Mouse (Mus musculus): Measurements from ENCODE around the gene Mrpl2. TPM values are rescaled to one million over a fixed set of nuclear protein-coding genes. Genes with fewer than 3 reads are reported as not detected.

Gene Mrpl2
- 95.0 and 106 TPM in 2 replicates for polyA plus RNA-seq (2016; fragmentation: Nextera tagmentation; extraction: Ambion mirVana)

DNA sequence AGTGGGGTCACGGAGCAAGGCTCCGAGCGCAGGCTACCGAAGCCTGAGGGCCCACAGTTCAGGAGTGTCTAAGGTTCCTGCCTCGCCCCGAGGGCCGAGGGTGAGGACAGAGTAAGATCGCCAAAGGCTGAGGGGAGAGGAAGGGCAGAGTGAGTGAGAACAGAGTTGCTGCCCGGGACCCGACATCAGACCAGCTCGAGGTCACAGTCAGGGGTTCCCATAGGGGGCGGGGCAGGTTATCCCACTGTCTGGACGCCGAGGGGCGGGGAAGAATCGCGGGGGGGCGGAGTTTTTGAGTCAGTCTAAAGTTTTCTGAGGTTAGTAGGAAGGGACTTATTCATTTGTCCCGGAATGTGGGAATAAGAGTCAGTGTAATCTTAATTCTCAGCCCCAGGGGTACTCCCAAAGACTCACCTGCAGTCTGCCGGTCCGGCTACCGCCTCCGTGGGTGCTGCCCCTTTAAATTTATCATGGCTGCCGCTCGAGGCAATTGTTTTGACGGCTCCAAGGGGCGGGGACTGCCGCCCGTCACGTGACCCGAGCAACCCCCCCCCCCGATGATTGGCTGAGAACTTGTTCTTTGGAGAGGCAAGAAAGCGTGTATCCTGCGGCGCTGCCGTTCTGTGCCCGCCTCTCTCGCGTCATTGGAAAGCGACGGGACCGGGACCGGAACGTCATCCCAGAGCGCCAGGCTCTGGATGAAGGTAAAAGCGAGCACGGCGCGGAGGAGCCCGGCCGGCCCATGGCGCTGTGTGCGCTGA, at the start of gene Mrpl2, which contains the start of gene Klc4:
Gene Mrpl2 (plus strand): TSS at position 669 of the 761 bp plus-strand sequence.
Gene Klc4 (minus strand): TSS at position 462 of the 761 bp plus-strand sequence.
- Histone ChIP-seq H3K9me3 (replicated peaks) (no peaks in the 10 kb centered on the region), H3K27me3 (replicated peaks) (no peaks in the 10 kb centered on the region), H3K27ac (peak within 1 kb of the TSS; percentile 81), H3K4me2 (peak within 1 kb of the TSS; percentile 97), H3K4me1 (peaks cover 38% of the 10 kb centered on the region), H3K9ac (peak within 1 kb of the TSS; percentile 79), H3K4me3 (peak within 1 kb of the TSS; percentile 80), H3K36me3 (peaks cover 22% of the 10 kb centered on the region)
- peak; percentile 75 for ATAC-seq
- under 1% methylated on average over 53 of the region's 53 CpGs for WGBS (ENCODE audit: insufficient replicate concordance)

DNA sequence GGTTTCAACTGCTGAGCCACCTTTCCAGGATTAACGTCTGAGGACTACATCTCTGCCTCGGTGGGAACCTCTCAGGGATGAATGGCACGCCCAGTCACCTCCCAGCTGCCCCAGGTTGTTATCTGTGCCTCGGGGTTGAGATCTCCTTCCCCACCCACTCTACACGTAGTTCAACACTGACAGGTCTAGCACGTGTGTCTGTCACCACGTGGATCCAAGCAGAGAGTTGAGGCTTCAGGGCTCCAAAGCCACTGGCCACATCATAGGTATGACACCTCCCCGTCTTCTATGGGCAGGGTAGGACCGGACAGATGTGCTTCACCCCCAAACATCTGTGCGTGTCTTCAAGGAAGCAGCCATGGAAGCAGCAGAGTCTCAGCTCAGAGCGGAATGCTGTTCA, 48.1 kb upstream of the Mrpl2 start:
- peaks cover 36% of the 10 kb centered on the region for H3K4me1 ChIP-seq
- H3K27me3 ChIP-seq (replicated peaks), result no peaks in the 10 kb centered on the region
- no peak overlapping the region for H3K4me2 ChIP-seq
- WGBS (ENCODE audit: insufficient replicate concordance), result 50% methylated on average over 11 of the region's 11 CpGs
- no peak overlapping the region for H3K9ac ChIP-seq
- no peaks in the 10 kb centered on the region; the same call in 1 of the 2 replicates for H3K36me3 ChIP-seq
- no peaks in the 10 kb centered on the region for H3K9me3 ChIP-seq (replicated peaks)
- ATAC-seq, result no peak
- no peak overlapping the region for H3K27ac ChIP-seq
- no peak overlapping the region for H3K4me3 ChIP-seq

DNA sequence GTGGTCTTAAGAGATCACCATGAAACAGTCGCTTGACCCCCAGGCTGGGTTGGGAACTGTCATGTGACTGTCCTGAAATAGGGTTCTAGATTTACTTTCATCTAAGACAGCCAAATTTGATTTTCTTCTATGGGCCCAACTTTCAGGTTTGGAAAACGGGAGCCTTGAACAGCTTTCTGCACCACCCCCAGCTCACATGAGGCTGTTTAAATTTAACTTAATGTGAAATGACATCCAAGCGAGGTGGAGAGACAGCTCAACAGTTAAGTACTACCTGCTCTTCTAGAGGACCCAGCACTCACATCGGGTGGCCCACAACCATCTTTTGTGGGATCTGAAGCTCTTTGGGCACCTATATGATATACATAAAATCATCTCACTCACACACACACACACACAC, 47.1 kb upstream of the Mrpl2 start:
- no peak overlapping the region for H3K4me3 ChIP-seq
- H3K9ac ChIP-seq, result no peak overlapping the region
- H3K27ac ChIP-seq, result no peak overlapping the region
- no peaks in the 10 kb centered on the region for H3K9me3 ChIP-seq (replicated peaks)
- no peak overlapping the region for H3K4me2 ChIP-seq
- no peaks in the 10 kb centered on the region; the same call in 1 of the 2 replicates for H3K36me3 ChIP-seq
- H3K27me3 ChIP-seq (replicated peaks), result no peaks in the 10 kb centered on the region
- peaks cover 36% of the 10 kb centered on the region for H3K4me1 ChIP-seq
- ATAC-seq, result no peak
- WGBS (ENCODE audit: insufficient replicate concordance), result 71% methylated on average over 4 of the region's 4 CpGs

DNA sequence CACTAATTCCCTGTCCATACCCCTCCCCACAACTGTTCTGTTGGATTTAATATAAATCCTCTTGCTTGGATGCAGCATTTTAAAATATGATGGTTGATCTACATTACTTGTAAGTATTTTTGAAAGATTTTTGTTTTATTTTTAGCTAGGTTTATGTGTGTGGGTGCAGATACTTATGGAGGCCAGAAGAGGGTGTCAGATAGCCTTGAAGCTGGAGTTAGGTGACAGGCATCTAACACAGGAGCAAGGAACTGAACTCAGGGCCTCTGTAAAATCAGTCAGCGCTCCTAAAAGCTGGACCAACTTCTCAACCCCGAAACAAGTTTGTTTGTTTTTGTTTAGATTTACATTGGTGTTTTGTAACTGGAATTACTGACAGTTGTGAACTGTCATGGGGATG, 45.5 kb upstream of the Mrpl2 start:
- Histone ChIP-seq H3K4me3 (no peak overlapping the region), H3K4me1 (peaks cover 33% of the 10 kb centered on the region), H3K9ac (no peak overlapping the region), H3K4me2 (no peak overlapping the region), H3K9me3 (replicated peaks) (no peaks in the 10 kb centered on the region), H3K27ac (no peak overlapping the region), H3K36me3 (no peaks in the 10 kb centered on the region; the same call in 1 of the 2 replicates), H3K27me3 (replicated peaks) (no peaks in the 10 kb centered on the region)
- WGBS (ENCODE audit: insufficient replicate concordance), result 67% methylated on average over 2 of the region's 2 CpGs
- ATAC-seq, result no peak

DNA sequence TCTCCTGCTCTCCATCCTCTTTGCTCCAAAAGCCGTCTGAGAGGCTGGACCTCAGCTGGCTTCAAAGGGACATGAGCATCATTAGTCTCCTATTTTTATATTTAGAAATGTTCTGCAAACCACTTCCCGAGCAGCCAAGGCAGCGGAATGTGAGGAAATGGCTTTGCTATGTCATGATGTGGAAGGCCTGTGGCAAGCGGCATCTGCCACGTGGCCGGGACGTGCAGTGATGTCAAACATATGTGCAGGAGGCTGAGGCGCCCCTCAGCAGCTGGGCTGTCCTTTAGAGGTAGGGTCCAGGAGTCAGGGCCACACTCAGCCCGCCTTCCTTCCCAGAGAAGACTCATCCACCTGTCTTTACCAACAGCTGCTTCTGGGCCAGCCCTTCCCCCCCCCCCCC, 43.8 kb upstream of the Mrpl2 start:
- Histone ChIP-seq H3K4me2 (no peak overlapping the region), H3K9me3 (replicated peaks) (no peaks in the 10 kb centered on the region), H3K4me3 (no peak overlapping the region), H3K36me3 (no peaks in the 10 kb centered on the region), H3K27ac (no peak overlapping the region), H3K4me1 (peaks cover 33% of the 10 kb centered on the region), H3K9ac (no peak overlapping the region), H3K27me3 (replicated peaks) (no peaks in the 10 kb centered on the region)
- 58% methylated on average over 9 of the region's 9 CpGs for WGBS (ENCODE audit: insufficient replicate concordance)
- no peak for ATAC-seq

DNA sequence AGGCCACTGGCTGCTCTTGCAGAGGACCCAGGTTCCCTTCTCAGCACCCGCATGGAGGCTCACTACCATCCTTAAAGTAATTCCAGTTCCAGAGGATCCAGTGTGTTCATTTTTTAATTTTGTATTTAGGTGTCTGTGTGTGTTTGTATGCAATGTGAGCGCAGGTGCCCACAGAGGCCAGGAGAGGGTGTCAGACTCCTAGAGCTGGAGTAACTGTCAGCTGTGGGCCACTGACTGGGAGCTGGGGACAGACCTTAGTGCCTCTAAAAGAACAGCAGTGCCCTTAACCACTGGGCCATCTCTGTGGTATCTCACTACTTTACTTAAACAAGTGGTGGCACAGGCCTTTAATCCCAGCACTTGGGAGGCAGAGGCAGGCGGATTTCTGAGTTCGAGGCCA, 42.8 kb upstream of the Mrpl2 start:
- no peaks in the 10 kb centered on the region for H3K36me3 ChIP-seq
- no peak overlapping the region for H3K27ac ChIP-seq
- WGBS (ENCODE audit: insufficient replicate concordance), result 82% methylated on average over 4 of the region's 4 CpGs
- ATAC-seq, result no peak
- no peak overlapping the region for H3K4me3 ChIP-seq
- no peaks in the 10 kb centered on the region for H3K9me3 ChIP-seq (replicated peaks)
- no peaks in the 10 kb centered on the region for H3K27me3 ChIP-seq (replicated peaks)
- H3K9ac ChIP-seq, result no peak overlapping the region
- no peak overlapping the region for H3K4me2 ChIP-seq
- peaks cover 23% of the 10 kb centered on the region for H3K4me1 ChIP-seq

DNA sequence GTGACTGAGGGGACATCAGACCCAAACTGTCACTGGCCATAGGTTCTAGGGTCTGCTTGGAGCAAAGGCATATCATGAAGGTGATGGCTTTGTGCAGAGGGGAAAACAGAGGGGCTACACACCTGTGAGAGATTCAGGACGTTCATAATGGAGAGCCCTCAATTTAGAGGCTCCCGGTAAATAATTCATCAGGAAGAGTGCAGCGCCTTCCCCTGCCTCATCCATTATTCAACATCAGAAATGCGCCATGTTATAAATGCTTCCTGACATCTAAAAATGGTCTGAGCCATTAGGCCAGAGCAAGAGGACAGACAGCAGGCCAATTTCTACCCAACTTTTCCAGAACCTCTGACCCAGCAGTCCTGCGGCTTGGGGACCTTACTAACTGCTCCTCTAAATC, 40.9 kb upstream of the Mrpl2 start:
- Histone ChIP-seq H3K27me3 (replicated peaks) (no peaks in the 10 kb centered on the region), H3K9ac (no peak overlapping the region)
- 69% methylated on average over 5 of the region's 5 CpGs for WGBS (ENCODE audit: insufficient replicate concordance)

DNA sequence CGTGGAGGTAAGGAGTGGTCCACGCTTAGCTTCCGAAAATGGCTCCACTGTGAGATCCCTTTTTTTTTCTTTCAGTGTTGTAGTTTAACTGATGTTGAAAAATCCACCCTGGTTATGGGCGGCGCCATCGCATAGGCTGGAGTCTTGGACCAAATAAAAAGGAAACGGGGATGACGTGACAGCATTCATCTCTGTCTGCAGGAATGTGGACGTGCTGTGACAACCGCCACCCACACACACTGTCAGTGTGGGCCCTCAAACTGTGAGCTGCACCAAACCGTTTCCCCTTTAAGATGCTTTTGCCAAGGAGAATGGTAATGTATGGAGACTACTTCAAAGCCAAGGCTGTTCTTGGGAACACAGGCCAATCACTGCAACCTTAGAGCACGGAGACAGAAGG, 40.0 kb upstream of the Mrpl2 start:
- WGBS (ENCODE audit: insufficient replicate concordance), result 78% methylated on average over 12 of the region's 12 CpGs
- no peak for ATAC-seq
- H3K9me3 ChIP-seq (replicated peaks), result no peaks in the 10 kb centered on the region
- H3K27me3 ChIP-seq (replicated peaks), result no peaks in the 10 kb centered on the region
- no peak overlapping the region for H3K27ac ChIP-seq
- no peak overlapping the region for H3K9ac ChIP-seq
- no peaks in the 10 kb centered on the region for H3K36me3 ChIP-seq
- no peak overlapping the region for H3K4me2 ChIP-seq
- no peak overlapping the region for H3K4me3 ChIP-seq
- H3K4me1 ChIP-seq, result peaks cover 27% of the 10 kb centered on the region

More for the DNA sequence above, 40.9 kb upstream of the Mrpl2 start:
- Histone ChIP-seq H3K36me3 (no peaks in the 10 kb centered on the region), H3K27ac (no peak overlapping the region), H3K4me3 (no peak overlapping the region), H3K9me3 (replicated peaks) (no peaks in the 10 kb centered on the region), H3K4me1 (peaks cover 27% of the 10 kb centered on the region), H3K4me2 (no peak overlapping the region)
- ATAC-seq, result no peak

DNA sequence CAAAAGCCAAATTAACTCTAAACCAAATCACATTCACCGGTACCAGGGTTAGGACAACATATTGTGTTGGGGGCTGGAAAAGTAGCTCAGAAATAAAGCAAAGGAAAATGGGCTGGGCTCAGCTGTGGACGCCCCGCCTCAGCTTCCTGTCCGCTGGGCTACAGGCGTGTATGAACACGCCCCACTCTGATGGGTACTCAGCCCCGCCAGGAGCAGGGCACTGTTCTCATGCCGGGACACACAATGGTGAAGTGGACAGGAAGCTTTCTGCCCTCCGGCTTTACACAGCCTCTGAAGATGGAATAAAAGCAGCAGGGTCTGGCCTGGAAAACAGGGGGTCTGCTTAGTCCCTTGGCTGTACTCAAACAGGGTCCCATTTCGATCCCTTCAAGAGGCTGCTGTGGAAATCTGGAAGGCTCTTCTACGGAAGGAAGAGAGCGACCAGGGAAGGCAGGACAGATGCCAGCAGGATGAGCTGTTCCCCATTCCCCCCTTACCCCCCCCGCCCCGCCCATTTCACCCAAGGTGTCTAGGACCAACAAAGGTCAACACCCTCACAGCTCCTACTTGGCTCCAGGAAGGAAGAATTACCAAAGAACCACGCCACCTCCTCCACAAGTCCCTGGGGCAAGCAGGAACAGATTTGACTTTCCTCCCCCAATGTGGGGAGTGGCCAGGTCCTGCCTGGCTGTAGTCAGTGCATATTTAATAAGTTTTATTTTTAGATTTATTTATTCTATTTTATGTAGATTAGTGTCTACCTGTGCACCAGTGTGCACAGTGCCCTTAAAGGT, 36.1 kb upstream of the Mrpl2 start:
- 29% methylated on average over 15 of the region's 15 CpGs for WGBS (ENCODE audit: insufficient replicate concordance)
- no peak overlapping the region for H3K9ac ChIP-seq
- H3K4me1 ChIP-seq, result peaks cover 23% of the 10 kb centered on the region; the same call in 1 of the 2 replicates
- no peaks in the 10 kb centered on the region for H3K36me3 ChIP-seq
- no peak overlapping the region for H3K27ac ChIP-seq
- H3K4me3 ChIP-seq, result no peak overlapping the region
- H3K9me3 ChIP-seq (replicated peaks), result no peaks in the 10 kb centered on the region
- peak overlapping the region; percentile 32 for H3K4me2 ChIP-seq
- H3K27me3 ChIP-seq (replicated peaks), result no peaks in the 10 kb centered on the region
- ATAC-seq, result no peak

DNA sequence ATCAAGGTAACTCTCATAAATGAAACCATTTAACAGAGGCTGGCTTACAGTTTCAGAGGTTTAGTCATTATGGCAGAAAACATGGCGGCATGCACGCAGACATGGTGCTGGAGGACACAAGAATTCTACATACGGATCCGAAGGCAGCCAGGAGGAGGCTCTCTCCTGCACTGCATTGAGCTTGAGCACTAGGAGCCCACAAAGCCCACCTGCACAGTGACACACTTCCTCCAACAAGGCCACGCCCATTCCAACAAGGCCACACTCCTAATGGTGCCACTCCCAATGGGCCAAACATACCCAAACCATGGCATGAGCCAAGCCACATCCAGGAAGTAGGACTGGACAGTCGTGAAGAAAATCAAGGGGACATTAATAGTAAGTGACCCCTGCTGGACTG, 34.7 kb upstream of the Mrpl2 start:
- peaks cover 21% of the 10 kb centered on the region; the same call in 1 of the 2 replicates for H3K4me1 ChIP-seq
- H3K36me3 ChIP-seq, result no peaks in the 10 kb centered on the region
- H3K4me2 ChIP-seq, result no peak overlapping the region
- no peak overlapping the region for H3K4me3 ChIP-seq
- H3K9ac ChIP-seq, result no peak overlapping the region
- WGBS (ENCODE audit: insufficient replicate concordance), result 74% methylated on average over 6 of the region's 6 CpGs
- no peaks in the 10 kb centered on the region for H3K27me3 ChIP-seq (replicated peaks)
- ATAC-seq, result no peak
- no peaks in the 10 kb centered on the region for H3K9me3 ChIP-seq (replicated peaks)
- no peak overlapping the region for H3K27ac ChIP-seq

DNA sequence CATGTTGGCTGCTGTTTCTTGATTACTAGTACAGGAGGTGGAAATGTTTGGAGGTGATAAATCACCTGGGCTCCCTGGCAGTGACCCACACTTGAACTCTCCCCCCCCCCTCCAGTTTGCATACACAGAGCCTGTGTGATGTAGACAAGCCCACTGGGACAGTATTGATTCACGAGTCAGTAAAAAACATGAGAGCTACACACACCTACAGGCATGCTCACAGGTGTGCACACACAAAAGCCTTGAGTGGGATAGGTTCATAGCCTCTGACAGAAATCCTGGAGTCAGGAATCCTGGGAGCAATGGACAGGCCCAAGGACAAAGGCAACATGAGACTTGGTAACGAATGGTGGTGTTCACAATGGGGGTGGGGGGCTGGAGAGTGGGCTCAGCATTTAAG, 33.8 kb upstream of the Mrpl2 start:
- Histone ChIP-seq H3K9ac (no peak overlapping the region), H3K4me2 (no peak overlapping the region), H3K9me3 (replicated peaks) (no peaks in the 10 kb centered on the region), H3K4me3 (no peak overlapping the region), H3K27me3 (replicated peaks) (no peaks in the 10 kb centered on the region), H3K36me3 (no peaks in the 10 kb centered on the region), H3K27ac (no peak overlapping the region), H3K4me1 (peaks cover 21% of the 10 kb centered on the region; the same call in 1 of the 2 replicates)
- 62% methylated on average over 2 of the region's 2 CpGs for WGBS (ENCODE audit: insufficient replicate concordance)
- no peak for ATAC-seq

DNA sequence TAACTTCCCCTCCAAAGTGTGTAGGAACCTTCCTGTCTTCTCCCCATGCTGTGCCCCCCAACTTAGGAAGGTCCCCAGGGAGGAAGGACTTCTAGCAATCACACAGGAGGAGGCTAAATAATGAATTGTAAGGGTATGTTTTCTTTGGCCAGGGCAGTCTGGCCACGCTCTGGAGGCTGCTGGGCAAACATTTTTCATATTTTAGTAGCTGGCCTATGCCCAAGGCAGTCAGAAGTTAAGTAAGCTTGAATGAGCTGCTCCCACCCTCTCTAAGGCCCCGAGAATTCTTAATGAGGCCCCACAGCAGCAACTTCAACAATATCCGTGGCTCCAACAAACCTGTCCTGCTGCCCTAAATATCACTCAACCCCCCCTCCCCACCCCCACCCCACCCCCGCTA, 33.2 kb upstream of the Mrpl2 start:
- Histone ChIP-seq H3K4me1 (peaks cover 23% of the 10 kb centered on the region), H3K27me3 (replicated peaks) (no peaks in the 10 kb centered on the region), H3K4me3 (no peak overlapping the region), H3K4me2 (no peak overlapping the region), H3K27ac (no peak overlapping the region), H3K36me3 (no peaks in the 10 kb centered on the region), H3K9ac (no peak overlapping the region), H3K9me3 (replicated peaks) (no peaks in the 10 kb centered on the region)
- 54% methylated on average over 4 of the region's 4 CpGs for WGBS (ENCODE audit: insufficient replicate concordance)
- no peak for ATAC-seq

All from liver, embryonic 12.5 days (tissue).